In genomic region chr6:136989824-136990497, GRCm38 (mm10) we compare ENCODE assay signal across 10 mouse cellular contexts. TPM values are rescaled to one million over a fixed set of nuclear protein-coding genes. Genes with fewer than 3 reads are reported as not detected.
A peak's percentile ranks its signal among the peaks of the same experiment; 100 is the strongest.
DNase-seq lines count a peak whose midpoint lies in the region; ATAC-seq and TF ChIP-seq lines count a peak whose summit lies in the region.
"Had no signal": no experiment of that assay in that cellular context is flagged by ENCODE, and none has a peak within 500 bp of the region (broad histone marks: within the 10 kb centered on the region; RNA-seq: fewer than 3 reads in every experiment).

No protein-coding gene starts in this region.

- peak; percentile 26 for DNase-seq in embryo, embryonic 9.5 days (ENCODE audit: extremely low spot score)
- peak; percentile 26 for DNase-seq in limb, embryonic 14.5 days (ENCODE audit: low spot score)
- DNase-seq in frontal cortex, postnatal 25 days (ENCODE audit: low spot score in 2 of 2), result no peak
- no peak for DNase-seq in thymus, adult 18-20 months
- DNase-seq in cerebellum, adult 9-10 months, result no peak

- WGBS in heart, embryonic 13.5 days, result 33% methylated on average over 11 of the region's 11 CpGs
- 29% methylated on average over 11 of the region's 11 CpGs for WGBS in heart, embryonic 11.5 days (ENCODE audit: insufficient replicate concordance)
- WGBS in limb, embryonic 14.5 days, result 35% methylated on average over 11 of the region's 11 CpGs

- peak overlapping the region; percentile 46 for H3K4me2 ChIP-seq in heart, embryonic 13.5 days
- no peak overlapping the region for H3K4me2 ChIP-seq in heart, embryonic 11.5 days
- no peak overlapping the region for H3K4me2 ChIP-seq in limb, embryonic 14.5 days (replicated peaks; ENCODE audit: low read depth, low read length, severe bottlenecking)

- peaks cover 5% of the 10 kb centered on the region for H3K4me1 ChIP-seq in heart, embryonic 13.5 days
- H3K4me1 ChIP-seq in heart, embryonic 11.5 days (ENCODE audit: control insufficient read depth, insufficient read depth, low read length), result no peaks in the 10 kb centered on the region
- H3K4me1 ChIP-seq in E14TG2a.4 (replicated peaks; ENCODE audit: low read depth, low read length), result peaks cover 19% of the 10 kb centered on the region; the same call in 1 of the 2 replicates
- peaks cover 21% of the 10 kb centered on the region; the same call in 1 of the 2 replicates for H3K4me1 ChIP-seq in limb, embryonic 14.5 days (ENCODE audit: control insufficient read depth, insufficient read depth, low read length)

- no peak for TF ChIP-seq POLR2A in limb, embryonic 14.5 days (IDR thresholded peaks at IDR 0.05; ENCODE audit: borderline replicate concordance, extremely low read depth, insufficient read depth, insufficient read length)

- H3K27ac ChIP-seq in heart, embryonic 13.5 days (replicated peaks), result no peak overlapping the region
- H3K27ac ChIP-seq in heart, embryonic 11.5 days (ENCODE audit: low read depth, low read length), result no peak overlapping the region
- no peak overlapping the region for H3K27ac ChIP-seq in limb, embryonic 14.5 days (replicated peaks; ENCODE audit: low read depth, low read length)

- no peak overlapping the region for H3K4me3 ChIP-seq in heart, embryonic 13.5 days
- H3K4me3 ChIP-seq in heart, embryonic 11.5 days (ENCODE audit: low read depth, low read length), result no peak overlapping the region
- H3K4me3 ChIP-seq in E14TG2a.4 (replicated peaks; ENCODE audit: low read length), result peak overlapping the region; percentile 67
- H3K4me3 ChIP-seq in limb, embryonic 14.5 days (replicated peaks; ENCODE audit: low read length), result no peak overlapping the region
- H3K4me3 ChIP-seq: erythroblast, embryonic 14.5 days had no signal

- H3K27me3 ChIP-seq in heart, embryonic 13.5 days (replicated peaks), result no peaks in the 10 kb centered on the region
- no peaks in the 10 kb centered on the region for H3K27me3 ChIP-seq in heart, embryonic 11.5 days (ENCODE audit: control insufficient read depth, insufficient read depth, low read length)
- no peaks in the 10 kb centered on the region for H3K27me3 ChIP-seq in E14TG2a.4 (ENCODE audit: insufficient read depth, low read length)
- H3K27me3 ChIP-seq in limb, embryonic 14.5 days (ENCODE audit: control insufficient read depth, insufficient read depth, low read length), result no peaks in the 10 kb centered on the region
- H3K27me3 ChIP-seq: Patski had no signal

- H3K9ac ChIP-seq in heart, embryonic 13.5 days, result no peak overlapping the region
- H3K9ac ChIP-seq in heart, embryonic 11.5 days (ENCODE audit: low read depth, low read length), result no peak overlapping the region
- no peak overlapping the region for H3K9ac ChIP-seq in limb, embryonic 14.5 days (ENCODE audit: low read depth, low read length, severe bottlenecking)

- ATAC-seq in heart, embryonic 13.5 days (ENCODE audit: extremely low read depth, insufficient number of reproducible peaks, low FRiP score, low TSS enrichment), result no peak
- no peak for ATAC-seq in heart, embryonic 11.5 days (replicated peaks; ENCODE audit: insufficient number of reproducible peaks, low FRiP score, low TSS enrichment)
- ATAC-seq in limb, embryonic 14.5 days (ENCODE audit: low FRiP score, low read depth), result no peak
- ATAC-seq: Patski had no signal

- no peaks in the 10 kb centered on the region for H3K36me3 ChIP-seq in heart, embryonic 13.5 days
- no peaks in the 10 kb centered on the region for H3K36me3 ChIP-seq in heart, embryonic 11.5 days (ENCODE audit: control insufficient read depth, insufficient read depth, low read length)
- no peaks in the 10 kb centered on the region for H3K36me3 ChIP-seq in E14TG2a.4 (ENCODE audit: insufficient read depth, low read length)
- no peaks in the 10 kb centered on the region for H3K36me3 ChIP-seq in limb, embryonic 14.5 days (ENCODE audit: control insufficient read depth, insufficient read depth, low read length)

- no peaks in the 10 kb centered on the region for H3K9me3 ChIP-seq in heart, embryonic 13.5 days
- no peaks in the 10 kb centered on the region for H3K9me3 ChIP-seq in heart, embryonic 11.5 days (replicated peaks; ENCODE audit: control insufficient read depth, low read length)
- H3K9me3 ChIP-seq in E14TG2a.4 (ENCODE audit: low read length), result no peaks in the 10 kb centered on the region
- no peaks in the 10 kb centered on the region for H3K9me3 ChIP-seq in limb, embryonic 14.5 days (ENCODE audit: control insufficient read depth, low read length)

- TF ChIP-seq CTCF in E14TG2a.4 (conservative IDR thresholded peaks at IDR 0.05; ENCODE audit: low read length), result no peak

RNA-seq across cellular contexts. Expression of gene Arhgdib, which starts 48.3 kb away (rescaled TPM):
- polyA plus RNA-seq in heart, embryonic 13.5 days (2015; fragmentation: Nextera tagmentation; extraction: Ambion mirVana), result 85.1 and 86.5 TPM in 2 replicates
- polyA plus RNA-seq in heart, embryonic 11.5 days (2014; fragmentation: Nextera tagmentation; extraction: Ambion mirVana), result 115 and 128 TPM in 2 replicates
- polyA plus RNA-seq in limb, embryonic 14.5 days (2012; rRNA removed), result 104 TPM in 2 replicates
- 147 and 149 TPM in 2 replicates for polyA plus RNA-seq in limb, embryonic 14.5 days (2014; fragmentation: Nextera tagmentation; extraction: Ambion mirVana)

Comparison
In these comparisons a context has a peak if more than half of its experiments do, and no peak if none do; other contexts are left out.
1. DNase-seq: peak in embryo, embryonic 9.5 days (single experiment) and limb, embryonic 14.5 days (single experiment); none in frontal cortex, postnatal 25 days (0 of 2), thymus, adult 18-20 months (0 of 2) and cerebellum, adult 9-10 months (single experiment).